Mouse (Mus musculus): ENCODE data around the gene Gpa33. TPM values are rescaled to one million over a fixed set of nuclear protein-coding genes. Genes with fewer than 3 reads are reported as not detected.

Gpa33 gene
- polyA plus RNA-seq, 1 experiment = not detected

DNA sequence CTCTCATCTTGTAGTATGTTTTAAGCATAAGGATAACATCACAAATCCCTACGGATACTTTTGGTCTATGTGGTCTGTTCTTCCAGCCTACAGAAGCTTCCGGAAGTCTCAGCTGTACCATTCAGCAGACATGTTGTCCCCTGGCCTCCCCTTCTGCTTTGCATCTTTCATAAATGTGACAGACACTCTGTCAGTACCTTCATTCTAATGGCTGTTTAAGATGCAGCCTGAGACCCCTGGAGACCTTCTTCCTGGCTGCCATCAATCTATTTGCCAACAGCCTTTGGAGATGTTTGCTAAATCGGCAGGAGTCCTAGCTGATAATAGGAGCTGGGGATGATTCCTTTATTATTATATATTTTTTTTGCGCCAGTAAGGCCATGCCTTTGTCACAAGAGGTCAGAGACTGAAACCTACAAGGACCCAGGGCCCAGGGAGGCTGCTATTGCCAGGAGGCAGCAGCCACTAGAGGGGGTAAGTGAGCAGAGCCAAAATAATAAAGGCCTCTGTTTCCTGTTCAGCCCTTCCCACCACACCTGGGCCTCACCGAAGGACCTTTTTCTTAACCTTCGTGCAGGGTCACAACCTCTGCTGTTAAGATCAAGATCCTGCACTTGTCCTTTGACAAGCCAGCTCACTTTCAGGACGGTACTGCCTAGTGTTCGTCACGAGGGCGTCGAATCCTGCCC, 27.0 kb upstream of the Gpa33 start:
- no peak overlapping the region for H3K4me3 ChIP-seq (replicated peaks; ENCODE audit: insufficient read depth, low read depth, low read length)
- no peaks in the 10 kb centered on the region for H3K4me1 ChIP-seq (ENCODE audit: control insufficient read depth, insufficient read depth, low read length)
- TF ChIP-seq CTCF (IDR thresholded peaks at IDR 0.05; ENCODE audit: borderline replicate concordance, insufficient read depth, low read depth, low read length) = no peak
- TF ChIP-seq POLR2A (IDR thresholded peaks at IDR 0.05; ENCODE audit: borderline replicate concordance, insufficient read depth, low read length) = no peak
- no peaks in the 10 kb centered on the region for H3K27me3 ChIP-seq (ENCODE audit: control insufficient read depth, insufficient read depth, low read length)
- no peak overlapping the region for H3K27ac ChIP-seq (ENCODE audit: insufficient read depth, low read length)
- 70% methylated on average over 11 of the region's 11 CpGs for WGBS
- DNase-seq = no peak

DNA sequence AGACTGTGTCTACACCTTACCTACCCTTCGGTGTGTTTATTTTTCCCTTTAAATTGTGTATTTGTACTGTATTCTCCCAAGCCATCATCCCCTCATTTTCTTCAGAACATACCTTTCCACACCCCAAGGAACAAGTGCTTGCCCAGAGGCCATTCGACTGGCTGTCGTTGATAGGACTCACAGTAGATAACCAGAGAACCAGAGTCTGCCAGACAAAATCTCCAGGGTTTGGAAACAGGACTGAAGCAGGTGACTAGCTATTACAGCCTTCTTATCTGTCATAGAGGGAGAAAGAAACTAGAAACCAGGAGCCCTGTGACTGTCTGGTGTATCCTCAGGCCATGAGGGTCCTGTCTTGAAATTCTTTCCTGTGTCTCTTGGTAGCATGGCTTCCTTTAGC, 25.2 kb upstream of the Gpa33 start:
- Histone ChIP-seq H3K27me3 (ENCODE audit: control insufficient read depth, insufficient read depth, low read length) (no peaks in the 10 kb centered on the region), H3K4me1 (ENCODE audit: control insufficient read depth, insufficient read depth, low read length) (no peaks in the 10 kb centered on the region), H3K27ac (ENCODE audit: insufficient read depth, low read length) (no peak overlapping the region), H3K4me3 (replicated peaks; ENCODE audit: insufficient read depth, low read depth, low read length) (no peak overlapping the region)
- WGBS = 96% methylated on average over 3 of the region's 3 CpGs
- DNase-seq = no peak
- TF ChIP-seq CTCF (IDR thresholded peaks at IDR 0.05; ENCODE audit: borderline replicate concordance, insufficient read depth, low read depth, low read length) (no peak), POLR2A (IDR thresholded peaks at IDR 0.05; ENCODE audit: borderline replicate concordance, insufficient read depth, low read length) (no peak)

- no peak for TF ChIP-seq POLR2A (IDR thresholded peaks at IDR 0.05; ENCODE audit: borderline replicate concordance, insufficient read depth, low read length)
- H3K27me3 ChIP-seq (ENCODE audit: control insufficient read depth, insufficient read depth, low read length) = no peaks in the 10 kb centered on the region
- H3K27ac ChIP-seq (ENCODE audit: insufficient read depth, low read length) = no peak overlapping the region
- 65% methylated on average over 6 of the region's 6 CpGs for WGBS
- no peak for DNase-seq
- H3K4me1 ChIP-seq (ENCODE audit: control insufficient read depth, insufficient read depth, low read length) = no peaks in the 10 kb centered on the region
- no peak overlapping the region for H3K4me3 ChIP-seq (replicated peaks; ENCODE audit: insufficient read depth, low read depth, low read length)
Measured at GRCm38 (mm10) chr1:166105464-166105863, 24.6 kb upstream of the Gpa33 start.

DNA sequence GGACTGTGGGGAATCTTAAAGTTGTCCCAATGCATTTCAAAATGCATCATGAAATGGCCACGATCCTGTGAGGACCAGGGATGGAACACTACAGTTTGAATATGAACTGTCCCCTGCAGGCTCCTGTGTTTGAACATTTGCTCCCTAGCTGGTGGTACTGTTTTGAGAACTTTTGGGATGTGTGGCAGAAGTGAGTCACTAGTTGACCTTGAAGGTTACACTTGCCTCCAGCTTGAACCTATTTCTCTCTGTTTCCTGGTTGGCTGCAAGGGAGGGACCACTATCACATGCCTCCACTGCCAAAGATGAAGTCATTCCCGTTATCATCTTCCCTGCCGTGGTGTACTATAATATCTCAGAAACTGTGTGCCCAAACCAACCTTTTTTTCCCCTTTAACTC, 15.1 kb upstream of the Gpa33 start:
- WGBS = 90% methylated on average over 3 of the region's 3 CpGs
- H3K27me3 ChIP-seq (ENCODE audit: control insufficient read depth, insufficient read depth, low read length) = no peaks in the 10 kb centered on the region
- no peaks in the 10 kb centered on the region for H3K4me1 ChIP-seq (ENCODE audit: control insufficient read depth, insufficient read depth, low read length)
- no peak overlapping the region for H3K27ac ChIP-seq (ENCODE audit: insufficient read depth, low read length)
- TF ChIP-seq POLR2A (IDR thresholded peaks at IDR 0.05; ENCODE audit: borderline replicate concordance, insufficient read depth, low read length) (no peak), CTCF (IDR thresholded peaks at IDR 0.05; ENCODE audit: borderline replicate concordance, insufficient read depth, low read depth, low read length) (no peak)
- H3K4me3 ChIP-seq (replicated peaks; ENCODE audit: insufficient read depth, low read depth, low read length) = no peak overlapping the region
- no peak for DNase-seq

DNA sequence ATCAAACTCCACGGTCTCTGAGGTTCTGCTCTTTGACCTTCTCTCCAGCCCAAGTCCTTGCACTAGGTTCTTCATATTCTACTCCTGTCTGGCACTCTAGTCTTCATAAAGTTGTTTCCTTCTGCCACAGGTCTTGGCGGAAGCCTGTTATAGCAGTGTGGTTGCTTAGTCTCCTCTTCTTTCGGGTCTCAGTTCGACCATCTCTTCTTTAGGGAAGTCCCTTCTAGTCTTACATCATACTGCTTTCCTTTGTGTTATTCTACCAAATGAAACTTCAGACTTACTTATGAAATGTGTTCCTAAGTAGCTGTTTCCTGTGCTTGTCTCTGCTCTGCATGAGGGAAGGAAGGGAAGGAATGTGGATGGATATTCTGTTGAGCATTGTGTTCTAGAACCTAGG, 14.3 kb upstream of the Gpa33 start:
- Histone ChIP-seq H3K4me3 (replicated peaks; ENCODE audit: insufficient read depth, low read depth, low read length) (no peak overlapping the region), H3K4me1 (ENCODE audit: control insufficient read depth, insufficient read depth, low read length) (no peaks in the 10 kb centered on the region), H3K27ac (ENCODE audit: insufficient read depth, low read length) (no peak overlapping the region), H3K27me3 (ENCODE audit: control insufficient read depth, insufficient read depth, low read length) (no peaks in the 10 kb centered on the region)
- TF ChIP-seq POLR2A (IDR thresholded peaks at IDR 0.05; ENCODE audit: borderline replicate concordance, insufficient read depth, low read length) = no peak
- no peak for TF ChIP-seq CTCF (IDR thresholded peaks at IDR 0.05; ENCODE audit: borderline replicate concordance, insufficient read depth, low read depth, low read length)
- 90% methylated on average over 4 of the region's 4 CpGs for WGBS
- DNase-seq = no peak

DNA sequence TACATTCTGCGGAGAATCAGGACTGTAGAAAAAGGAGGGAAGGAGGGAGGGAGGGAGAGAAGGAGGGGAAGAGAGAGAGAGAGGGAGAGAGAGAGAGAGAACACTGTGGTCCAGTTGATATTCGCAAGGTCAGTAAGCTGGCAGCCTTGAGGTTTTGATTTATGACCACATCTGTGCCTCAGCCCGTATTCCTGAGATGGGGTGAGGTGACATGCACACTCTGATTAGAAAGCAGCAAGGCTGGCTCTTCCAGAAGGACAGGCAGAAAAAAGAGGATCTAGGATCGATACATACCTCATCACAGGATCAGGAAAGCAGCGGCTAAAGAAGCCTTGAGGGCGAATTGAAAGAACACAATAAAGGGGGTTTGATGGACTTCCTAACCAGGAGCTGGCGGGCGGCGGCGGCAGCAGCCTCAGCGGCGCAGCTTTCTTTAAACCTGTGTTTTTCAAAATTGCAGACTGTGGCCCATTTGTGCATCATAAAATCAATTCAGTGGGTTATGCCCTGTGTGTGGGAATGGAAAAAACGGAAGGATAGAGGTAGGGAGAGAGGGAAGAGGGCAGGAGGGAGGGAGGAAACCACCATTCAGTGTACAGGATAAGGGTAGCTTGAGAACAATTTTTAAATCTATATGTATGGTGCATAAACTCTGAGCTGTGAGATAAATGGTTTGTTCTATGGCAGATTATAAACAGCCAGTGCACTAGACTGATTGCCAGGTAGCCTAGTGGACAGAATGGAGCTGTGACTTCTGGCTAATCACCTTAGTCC, 12.0 kb upstream of the Gpa33 start:
- no peak overlapping the region for H3K4me3 ChIP-seq (replicated peaks; ENCODE audit: insufficient read depth, low read depth, low read length)
- DNase-seq = no peak
- TF ChIP-seq CTCF (IDR thresholded peaks at IDR 0.05; ENCODE audit: borderline replicate concordance, insufficient read depth, low read depth, low read length) (no peak), POLR2A (IDR thresholded peaks at IDR 0.05; ENCODE audit: borderline replicate concordance, insufficient read depth, low read length) (no peak)
- WGBS = 76% methylated on average over 13 of the region's 13 CpGs
- no peak overlapping the region for H3K27ac ChIP-seq (ENCODE audit: insufficient read depth, low read length)
- no peaks in the 10 kb centered on the region for H3K27me3 ChIP-seq (ENCODE audit: control insufficient read depth, insufficient read depth, low read length)
- H3K4me1 ChIP-seq (ENCODE audit: control insufficient read depth, insufficient read depth, low read length) = no peaks in the 10 kb centered on the region

DNA sequence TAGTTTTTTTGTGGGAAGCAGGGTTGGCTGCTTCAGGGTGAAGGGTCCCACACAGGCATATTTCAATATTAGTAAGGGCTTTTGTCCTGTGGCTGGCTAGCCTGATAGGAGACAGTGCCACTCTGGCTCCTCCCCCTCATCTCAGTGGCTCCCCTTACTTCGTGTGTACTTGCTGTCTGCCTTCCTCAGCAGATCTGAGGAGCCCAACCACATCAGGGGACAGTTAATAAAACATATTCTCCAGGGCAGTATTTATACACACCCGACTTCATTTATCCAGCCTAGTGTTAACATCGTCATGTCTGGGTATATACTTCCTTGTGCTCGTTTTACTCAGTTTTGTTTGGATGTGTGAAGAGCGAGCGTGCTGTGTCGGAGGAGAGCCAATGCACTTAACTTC, 7.9 kb upstream of the Gpa33 start:
- TF ChIP-seq CTCF (IDR thresholded peaks at IDR 0.05; ENCODE audit: borderline replicate concordance, insufficient read depth, low read depth, low read length) = no peak
- TF ChIP-seq POLR2A (IDR thresholded peaks at IDR 0.05; ENCODE audit: borderline replicate concordance, insufficient read depth, low read length) = no peak
- no peak overlapping the region for H3K27ac ChIP-seq (ENCODE audit: insufficient read depth, low read length)
- 81% methylated on average over 7 of the region's 7 CpGs for WGBS
- DNase-seq = no peak
- no peak overlapping the region for H3K4me3 ChIP-seq (replicated peaks; ENCODE audit: insufficient read depth, low read depth, low read length)
- no peaks in the 10 kb centered on the region for H3K4me1 ChIP-seq (ENCODE audit: control insufficient read depth, insufficient read depth, low read length)
- H3K27me3 ChIP-seq (ENCODE audit: control insufficient read depth, insufficient read depth, low read length) = no peaks in the 10 kb centered on the region

GRCm38 (mm10) chr1:166123045-166123444, 7.0 kb upstream of the Gpa33 start:
- no peak for DNase-seq
- no peaks in the 10 kb centered on the region for H3K27me3 ChIP-seq (ENCODE audit: control insufficient read depth, insufficient read depth, low read length)
- TF ChIP-seq POLR2A (IDR thresholded peaks at IDR 0.05; ENCODE audit: borderline replicate concordance, insufficient read depth, low read length) = no peak
- TF ChIP-seq CTCF (IDR thresholded peaks at IDR 0.05; ENCODE audit: borderline replicate concordance, insufficient read depth, low read depth, low read length) = no peak
- 100% methylated on average over 1 of the region's 1 CpGs for WGBS
- H3K27ac ChIP-seq (ENCODE audit: insufficient read depth, low read length) = no peak overlapping the region
- no peak overlapping the region for H3K4me3 ChIP-seq (replicated peaks; ENCODE audit: insufficient read depth, low read depth, low read length)
- H3K4me1 ChIP-seq (ENCODE audit: control insufficient read depth, insufficient read depth, low read length) = no peaks in the 10 kb centered on the region

Measured in cerebellum, adult 2 months (tissue).